9 mouse cellular contexts compared by ENCODE assay signal in the genomic region with DNA sequence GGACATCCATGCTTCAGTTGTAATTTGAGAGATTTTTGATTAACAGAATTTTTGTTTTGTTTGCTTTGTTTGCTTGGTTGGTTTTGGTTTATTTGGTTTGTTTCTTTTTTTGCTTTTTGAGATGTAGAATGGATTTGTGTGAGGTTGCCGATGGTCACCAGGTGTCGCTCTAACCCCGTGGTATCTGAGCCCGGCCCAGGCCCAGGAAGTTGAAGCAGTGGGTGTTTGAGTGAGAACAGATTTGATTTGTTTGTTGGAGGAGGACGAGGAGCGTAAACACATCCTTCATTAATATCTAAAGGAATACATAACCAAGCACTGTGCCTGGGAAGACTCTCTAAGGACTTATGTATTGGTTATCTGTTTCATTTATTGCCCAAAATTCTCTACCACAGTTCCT.
DNase-seq lines count a peak whose midpoint lies in the region; ATAC-seq and TF ChIP-seq lines count a peak whose summit lies in the region.
"Had no signal": no experiment of that assay in that cellular context is flagged by ENCODE, and none has a peak within 500 bp of the region (broad histone marks: within the 10 kb centered on the region; RNA-seq: fewer than 3 reads in every experiment).

No protein-coding gene starts in this region.

- H3K27me3 ChIP-seq in embryonic facial prominence, embryonic 10.5 days (replicated peaks; ENCODE audit: low read depth, poor library complexity, severe bottlenecking), result no peaks in the 10 kb centered on the region
- no peaks in the 10 kb centered on the region for H3K27me3 ChIP-seq in heart, embryonic 10.5 days (ENCODE audit: insufficient read depth, poor library complexity, severe bottlenecking)
- H3K27me3 ChIP-seq: liver, embryonic 13.5 days had no signal

- H3K9me3 ChIP-seq in ES-E14 (ENCODE audit: control insufficient read depth, insufficient read depth, low read depth, low read length), result no peaks in the 10 kb centered on the region
- no peaks in the 10 kb centered on the region for H3K9me3 ChIP-seq in embryonic facial prominence, embryonic 10.5 days
- no peaks in the 10 kb centered on the region for H3K9me3 ChIP-seq in heart, embryonic 10.5 days
- H3K9me3 ChIP-seq: liver, embryonic 13.5 days had no signal

- H3K4me1 ChIP-seq in ES-E14 (ENCODE audit: control insufficient read depth in 2 of 2, insufficient read depth in 2 of 2, low read length in 2 of 2, poor library complexity in 1 of 2), result no peaks in the 10 kb centered on the region
- H3K4me1 ChIP-seq in embryonic facial prominence, embryonic 10.5 days, result no peaks in the 10 kb centered on the region
- no peaks in the 10 kb centered on the region for H3K4me1 ChIP-seq in heart, embryonic 10.5 days
- H3K4me1 ChIP-seq: liver, embryonic 13.5 days had no signal

- DNase-seq in ES-E14 (ENCODE audit: low read depth, low spot score), result peak; percentile 44
- peak; percentile 79 for DNase-seq in adrenal gland, postnatal 14 days
- peak; percentile 78 for DNase-seq in embryonic facial prominence, embryonic 10.5 days (ENCODE audit: low spot score)
- peak; percentile 80 for DNase-seq in heart, embryonic 10.5 days (ENCODE audit: low spot score)
- peak; percentile 55 for DNase-seq in layer of hippocampus, adult 9-10 months (ENCODE audit: low spot score)
- DNase-seq in lung, postnatal 36 days, result peak; percentile 58
- peak; percentile 47 to 49 for DNase-seq in right cerebral cortex, postnatal 36 days (ENCODE audit: low spot score in 2 of 2)
- DNase-seq: liver, embryonic 13.5 days had no signal

- H3K9ac ChIP-seq in ES-E14 (ENCODE audit: insufficient read depth, low read depth, low read length, poor library complexity, severe bottlenecking), result no peak overlapping the region
- H3K9ac ChIP-seq: liver, embryonic 13.5 days had no signal

- H3K4me3 ChIP-seq in ES-E14 (ENCODE audit: insufficient read depth in 1 of 2, low read depth in 1 of 2, low read length in 2 of 2, poor library complexity in 1 of 2, severe bottlenecking in 1 of 2), result no peak overlapping the region
- H3K4me3 ChIP-seq in embryonic facial prominence, embryonic 10.5 days, result no peak overlapping the region
- H3K4me3 ChIP-seq in heart, embryonic 10.5 days, result no peak overlapping the region
- H3K4me3 ChIP-seq: liver, embryonic 13.5 days had no signal

- H3K27ac ChIP-seq in ES-E14 (ENCODE audit: insufficient read depth, low read depth, low read length, poor library complexity, severe bottlenecking), result no peak overlapping the region
- H3K27ac ChIP-seq in embryonic facial prominence, embryonic 10.5 days (replicated peaks), result no peak overlapping the region
- H3K27ac ChIP-seq in heart, embryonic 10.5 days, result no peak overlapping the region
- H3K27ac ChIP-seq: liver, embryonic 13.5 days had no signal

- in situ Hi-C loops in ES-E14 (cut with MboI; ENCODE audit: low sequenced_read_pairs in 2 of 2, unreplicated experiment in 2 of 2), result loop anchor here in 1 of 2 experiments (10.0 kb wide), 2 partner anchors 776 to 1026 kb away; no protein-coding TSS in a partner anchor

- 11% methylated on average over 6 of the region's 6 CpGs for WGBS in embryonic facial prominence, embryonic 10.5 days
- 8% methylated on average over 6 of the region's 6 CpGs for WGBS in heart, embryonic 10.5 days

- no peaks in the 10 kb centered on the region for H3K36me3 ChIP-seq in ES-E14 (ENCODE audit: control insufficient read depth, insufficient read depth, low read length, poor library complexity, severe bottlenecking)
- no peaks in the 10 kb centered on the region for H3K36me3 ChIP-seq in embryonic facial prominence, embryonic 10.5 days (replicated peaks)
- H3K36me3 ChIP-seq in heart, embryonic 10.5 days, result no peaks in the 10 kb centered on the region
- H3K36me3 ChIP-seq: liver, embryonic 13.5 days had no signal

- ATAC-seq in erythroblast, adult 5-6 weeks (replicated peaks; ENCODE audit: low FRiP score, poor library complexity, severe bottlenecking), result no peak

TF ChIP-seq in ES-E14, 5 proteins besides CTCF, POLR2A, EP300 and RAD21:
- TF ChIP-seq CHD2 (IDR thresholded peaks at IDR 0.05; ENCODE audit: low read depth, low read length) (no peak), ZNF384 (IDR thresholded peaks at IDR 0.05; ENCODE audit: low read depth, low read length) (no peak), ZC3H11A (IDR thresholded peaks at IDR 0.05; ENCODE audit: borderline replicate concordance, low read depth, low read length) (peak; percentile 96)
